Mouse (Mus musculus): ENCODE measurements around the gene Kcnh4. TPM values are rescaled to one million over a fixed set of nuclear protein-coding genes. Genes with fewer than 3 reads are reported as not detected.

The Kcnh4 gene
- total and polyA plus RNA-seq, 3 experiments = 0.28 to 0.45 (median 0.32) TPM

DNA sequence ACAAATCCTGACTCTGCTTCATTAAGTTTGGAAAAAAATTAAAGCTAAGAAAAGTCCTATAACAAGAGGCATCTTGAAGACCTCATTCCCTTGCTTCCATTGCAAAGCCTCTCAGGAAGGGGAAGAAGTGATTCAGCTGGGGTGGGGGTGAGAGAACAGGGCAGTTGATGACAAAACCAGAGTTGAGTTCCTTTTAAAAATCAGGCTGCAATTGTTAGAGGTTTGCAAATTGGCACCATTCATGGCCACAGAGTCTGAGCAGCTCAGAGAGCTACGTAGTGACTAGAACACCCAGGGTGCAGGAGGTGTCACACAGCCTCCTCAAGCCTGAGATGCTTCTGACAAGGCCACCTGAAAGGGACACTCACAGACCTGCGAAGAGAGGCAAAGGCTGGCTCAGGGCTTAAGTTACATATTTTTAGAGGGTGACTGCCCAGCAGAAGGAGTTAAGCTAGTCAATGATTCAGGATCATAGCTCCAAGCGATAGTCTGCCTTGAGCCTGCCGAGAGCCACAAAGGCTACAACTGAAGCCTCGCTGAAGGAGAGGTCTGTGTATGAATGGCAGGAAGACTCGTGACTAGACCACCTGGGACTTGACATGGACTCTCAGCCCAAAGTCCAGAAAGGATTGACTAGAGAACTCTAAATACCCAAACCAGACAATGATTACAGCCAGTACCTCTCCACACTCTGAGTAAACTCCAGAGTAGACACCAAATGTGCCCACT is 29.1 kb downstream of the Kcnh4 start:
- no peak for DNase-seq

DNA sequence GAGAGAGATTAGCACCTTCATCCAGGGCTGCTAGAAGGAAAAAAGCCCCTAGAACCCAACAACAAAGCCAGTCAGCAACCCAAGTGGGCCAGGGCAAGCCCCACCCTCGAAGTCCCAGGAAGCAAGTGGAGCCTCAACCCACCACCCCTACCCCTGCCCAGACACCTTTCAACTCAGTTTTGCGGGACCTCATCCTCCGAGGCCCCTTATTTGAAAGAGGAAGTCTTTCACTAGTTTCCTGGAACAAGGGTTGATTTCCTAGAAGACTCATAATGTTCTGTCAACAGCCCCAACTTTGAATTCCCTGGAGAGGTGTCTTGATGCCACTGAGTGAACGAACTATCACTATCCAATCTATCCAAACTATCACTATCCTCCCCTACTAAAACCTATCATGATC is 29.8 kb downstream of the Kcnh4 start:
- no peak for DNase-seq

DNA sequence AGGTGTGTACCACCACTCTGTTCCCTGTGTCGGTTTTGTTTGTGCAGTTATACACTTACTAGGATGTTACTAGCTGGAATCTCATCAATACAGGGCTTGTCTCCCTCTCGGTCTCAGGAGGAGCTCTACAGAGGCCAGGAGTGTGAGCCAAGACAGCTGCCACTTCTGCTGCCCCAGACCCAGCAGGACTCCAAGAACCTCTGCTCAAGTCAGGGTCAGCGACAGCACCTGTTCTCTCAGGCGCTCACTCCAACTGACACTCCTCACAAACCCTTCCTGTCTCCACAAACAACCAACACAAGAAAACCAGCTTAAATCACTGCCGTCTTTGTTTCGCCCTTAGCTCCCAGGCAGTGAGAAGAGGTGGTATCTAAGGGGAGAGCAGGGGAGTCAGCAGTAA is 31.1 kb downstream of the Kcnh4 start:
- no peak for DNase-seq

DNA sequence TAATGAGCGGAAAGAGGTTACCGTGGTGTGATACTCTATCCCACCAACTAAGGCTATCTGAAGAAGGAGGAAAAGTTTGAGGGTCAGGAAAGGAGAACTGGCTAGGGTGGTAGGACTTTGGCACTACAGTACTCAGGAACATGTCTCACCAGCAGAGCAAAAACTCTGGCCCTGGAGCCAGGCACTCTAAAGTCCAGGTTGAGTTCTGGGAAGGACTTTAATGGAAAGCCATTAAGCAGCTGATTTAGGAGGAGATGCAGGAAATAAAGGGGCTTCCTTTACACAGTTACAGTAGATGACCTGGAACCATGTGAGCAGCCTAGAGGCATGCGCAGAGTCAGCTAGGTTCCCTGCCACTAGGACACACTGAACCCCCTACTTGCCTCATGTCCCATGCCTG is 32.5 kb downstream of the Kcnh4 start:
- no peak for DNase-seq

DNA sequence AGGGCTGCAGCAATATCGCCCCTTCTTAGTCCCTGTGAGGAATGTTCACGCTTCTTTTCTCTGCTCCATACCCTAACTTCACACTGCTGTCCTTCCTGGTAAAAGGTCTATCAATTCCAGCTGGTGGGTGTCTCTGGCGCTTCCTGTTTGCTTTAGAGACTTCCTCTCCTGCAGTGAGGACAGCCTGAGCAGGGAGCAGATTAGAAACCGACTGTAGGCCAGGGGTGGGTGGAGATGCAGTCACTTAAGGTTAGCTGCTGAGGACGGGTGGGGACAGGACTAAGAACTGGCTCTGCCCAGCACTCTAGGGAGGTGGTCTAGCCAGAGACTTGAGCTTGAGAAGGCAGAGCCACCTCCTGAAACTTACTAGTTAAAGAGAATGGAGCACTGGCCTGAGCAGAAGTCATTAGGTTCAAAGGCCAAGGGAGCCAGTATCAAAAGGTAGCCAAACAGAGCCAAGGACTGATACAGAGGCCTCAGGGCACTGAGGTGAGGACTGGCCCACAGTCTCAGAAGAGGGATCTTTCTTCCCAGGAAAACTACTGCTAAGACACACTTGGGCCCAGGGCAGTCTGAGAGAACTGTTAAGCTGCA is 34.7 kb downstream of the Kcnh4 start:
- no peak for DNase-seq

DNA sequence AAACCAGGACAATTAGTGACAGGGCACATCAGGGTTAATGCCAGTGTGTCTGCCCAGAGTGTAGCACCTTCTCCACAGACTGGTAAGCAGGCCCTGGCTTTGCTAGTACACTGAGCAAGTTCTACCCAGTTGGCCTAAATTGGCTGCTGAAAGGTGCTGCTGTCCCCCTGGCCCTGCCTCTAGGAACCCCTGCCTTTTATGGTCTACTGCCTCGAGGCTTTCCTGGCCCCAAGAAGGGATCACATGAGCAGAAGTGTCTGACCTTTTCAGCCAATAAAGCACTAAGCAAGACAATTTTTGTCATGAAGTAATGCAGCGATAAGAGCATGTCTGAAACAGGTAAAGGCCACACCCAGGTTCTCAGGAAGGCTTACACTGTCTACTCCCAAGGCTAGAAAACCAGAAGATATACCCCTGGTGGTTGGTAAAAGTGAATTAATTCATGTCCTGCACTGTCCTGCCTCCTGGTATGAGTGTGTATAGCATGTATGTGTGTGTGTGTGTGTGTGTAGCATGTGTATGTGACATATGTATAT is 37.2 kb downstream of the Kcnh4 start:
- DNase-seq = no peak

DNA sequence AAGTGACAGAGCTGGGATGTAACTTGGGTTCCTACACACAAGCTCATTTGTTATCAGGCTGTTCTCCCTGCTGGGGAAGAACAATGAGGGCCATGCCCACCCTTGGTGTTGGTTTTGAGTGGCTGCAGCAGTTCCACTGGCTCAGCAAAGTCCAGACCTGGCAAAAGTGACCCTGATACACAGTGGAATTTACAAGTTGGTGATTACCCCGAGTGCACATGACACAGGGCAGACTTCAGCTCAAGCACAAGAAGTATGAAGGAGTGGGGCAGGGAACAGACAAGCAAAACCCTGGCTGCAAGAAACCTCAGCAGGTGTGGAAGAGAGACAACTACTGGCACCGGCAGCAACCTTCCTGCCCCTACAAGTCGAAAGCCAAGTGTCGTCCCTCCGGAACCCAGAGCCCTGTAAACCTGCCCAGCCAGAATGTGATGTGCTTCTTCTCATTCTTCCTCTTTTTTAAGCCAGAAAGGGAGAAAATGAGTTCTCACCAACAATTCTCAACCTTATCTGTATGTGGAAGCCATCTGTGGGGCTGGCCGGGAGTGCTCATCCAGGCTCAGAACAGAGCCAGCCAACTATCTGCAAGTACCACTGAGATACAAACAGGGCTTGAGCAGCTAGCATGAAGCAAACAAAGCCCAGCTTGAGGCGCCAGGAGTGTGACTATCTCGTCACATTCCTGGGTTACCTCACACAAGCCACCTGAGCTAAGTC is 37.8 kb downstream of the Kcnh4 start:
- no peak for DNase-seq

DNA sequence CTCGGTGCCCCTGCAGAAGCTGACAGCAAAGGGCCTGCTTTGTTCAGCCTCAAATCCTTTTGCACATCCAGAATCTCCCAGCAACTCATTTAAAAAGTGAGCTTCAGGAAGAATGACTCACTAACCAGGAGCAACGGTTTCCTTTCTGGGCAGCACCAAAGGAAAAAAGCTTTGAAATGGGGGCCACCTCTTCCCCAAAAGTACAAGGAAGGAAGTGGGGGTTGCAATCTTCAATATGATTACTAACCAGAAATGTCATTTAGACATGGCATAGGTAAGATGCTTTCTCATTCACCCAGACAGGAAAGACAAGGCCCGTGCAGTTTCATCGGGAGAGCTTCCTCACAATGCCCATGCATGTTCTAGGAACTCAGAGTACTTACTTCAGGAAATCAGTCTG is 38.5 kb downstream of the Kcnh4 start:
- DNase-seq = no peak

DNA sequence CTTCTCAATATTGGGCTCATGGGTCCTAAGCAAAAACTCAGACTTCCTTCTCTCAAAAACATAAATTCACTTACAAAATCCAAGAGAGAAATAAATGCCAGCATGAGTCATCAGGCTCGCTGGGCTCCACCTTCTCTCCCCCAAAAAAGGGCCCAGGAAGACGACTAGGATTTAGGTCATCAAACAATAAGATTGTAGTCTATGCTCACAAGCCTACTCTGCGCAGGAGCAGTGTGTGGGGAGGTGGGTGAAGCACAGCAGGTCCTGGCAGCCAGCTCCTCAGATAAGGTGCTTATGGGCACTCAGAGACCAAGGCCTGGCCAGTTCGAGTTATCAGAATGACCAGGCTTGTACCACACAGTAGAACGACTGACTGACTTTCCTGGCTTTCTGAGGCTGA is 39.4 kb downstream of the Kcnh4 start:
- peak; percentile 57 for DNase-seq

DNA sequence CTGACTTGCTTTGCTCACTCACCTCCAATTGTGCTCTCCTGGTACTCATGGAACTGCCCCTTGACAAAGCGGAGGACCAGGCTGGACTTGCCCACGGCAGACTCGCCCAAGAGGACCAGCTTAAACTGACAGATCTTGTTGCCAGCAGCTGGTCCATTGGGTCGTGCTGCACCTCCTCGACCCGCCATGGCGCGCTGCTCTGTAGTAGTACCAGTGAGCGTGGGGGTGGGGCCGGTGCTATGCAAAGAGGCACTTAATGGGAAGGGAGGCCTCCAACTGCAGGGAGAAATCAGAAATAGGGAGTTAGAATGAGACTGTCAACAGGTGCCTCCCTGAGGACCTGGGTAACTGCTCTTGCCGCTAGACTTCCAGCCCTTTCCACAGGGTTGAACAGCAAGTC is 39.8 kb downstream of the Kcnh4 start:
- no peak for DNase-seq

DNA sequence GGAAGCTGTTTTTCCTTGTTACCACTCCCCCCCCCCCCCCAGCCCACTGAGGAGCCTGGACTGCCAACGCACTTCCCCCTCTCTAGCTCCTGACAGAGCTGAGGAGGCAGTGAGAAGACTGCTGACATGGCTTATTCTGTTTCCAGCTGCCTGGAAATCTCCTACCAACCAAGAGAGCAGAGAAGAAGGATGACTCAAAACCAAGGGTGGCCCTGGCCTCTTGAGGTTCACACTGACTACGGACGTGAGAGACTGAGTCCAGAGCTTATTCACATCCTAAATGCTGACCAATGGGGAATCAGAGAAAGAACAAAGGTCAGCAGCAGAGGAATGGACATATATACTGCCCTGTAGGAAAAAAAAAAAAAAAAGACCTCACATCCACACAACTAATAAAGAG is 40.4 kb downstream of the Kcnh4 start:
- peak; percentile 57 for DNase-seq

DNA sequence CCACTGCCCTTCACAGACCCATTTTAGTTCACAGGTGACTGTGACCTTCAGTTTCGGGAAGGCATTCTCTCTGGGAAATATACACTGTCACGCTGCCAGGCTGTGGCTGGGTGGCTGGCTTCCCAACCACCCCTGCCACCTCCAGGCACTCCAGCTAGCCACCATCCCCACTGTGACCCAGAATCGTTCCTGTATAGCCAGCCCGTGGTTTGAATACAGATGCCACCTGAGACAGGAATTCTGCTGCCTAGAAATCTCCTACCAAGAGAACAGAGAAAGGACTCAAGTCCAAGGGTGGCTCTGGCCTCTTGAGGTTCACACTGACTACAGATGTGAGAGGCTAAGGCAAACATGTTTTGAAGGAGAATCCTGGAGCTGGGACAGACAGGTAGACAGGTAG is 40.9 kb downstream of the Kcnh4 start:
- no peak for DNase-seq

DNA sequence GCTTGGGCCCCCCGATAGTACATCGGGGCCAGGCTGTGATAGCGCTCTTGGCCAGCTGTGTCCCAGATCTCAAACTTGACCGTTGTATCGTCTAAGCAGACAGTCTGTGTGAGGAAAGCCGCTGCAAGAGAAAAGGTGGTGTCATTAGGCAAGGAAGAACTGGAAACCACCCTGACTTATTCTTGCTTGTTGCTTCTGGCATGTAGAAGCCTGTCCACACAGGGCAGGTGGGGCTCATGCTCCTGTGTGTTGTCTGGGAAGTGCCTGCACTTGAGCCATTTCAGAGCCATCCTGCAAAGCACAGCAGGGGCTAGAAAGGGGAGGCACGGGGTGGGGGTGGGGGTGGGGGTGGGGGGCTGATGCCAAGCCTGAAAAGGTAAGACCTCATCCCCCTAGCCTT is 41.3 kb downstream of the Kcnh4 start:
- no peak for DNase-seq

DNA sequence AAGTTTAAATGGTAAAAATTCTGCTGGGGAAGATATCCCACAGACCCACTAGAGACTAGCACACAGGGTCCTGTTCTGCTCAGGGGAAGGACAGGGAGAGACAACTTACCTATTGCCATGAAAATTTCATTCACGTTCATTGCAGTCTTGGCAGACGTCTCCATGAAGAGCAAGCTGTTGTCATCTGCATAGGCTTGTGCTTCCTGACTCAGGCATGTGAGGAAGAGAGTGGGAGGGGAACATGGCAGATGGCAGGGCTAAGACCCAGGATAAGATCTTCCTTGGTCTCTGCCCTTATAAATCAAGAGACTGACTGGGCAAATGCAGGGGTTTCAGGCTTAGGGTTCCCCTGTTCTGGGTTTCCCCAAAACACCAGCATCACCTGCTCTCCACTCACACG is 43.1 kb downstream of the Kcnh4 start:
- no peak for DNase-seq

DNA sequence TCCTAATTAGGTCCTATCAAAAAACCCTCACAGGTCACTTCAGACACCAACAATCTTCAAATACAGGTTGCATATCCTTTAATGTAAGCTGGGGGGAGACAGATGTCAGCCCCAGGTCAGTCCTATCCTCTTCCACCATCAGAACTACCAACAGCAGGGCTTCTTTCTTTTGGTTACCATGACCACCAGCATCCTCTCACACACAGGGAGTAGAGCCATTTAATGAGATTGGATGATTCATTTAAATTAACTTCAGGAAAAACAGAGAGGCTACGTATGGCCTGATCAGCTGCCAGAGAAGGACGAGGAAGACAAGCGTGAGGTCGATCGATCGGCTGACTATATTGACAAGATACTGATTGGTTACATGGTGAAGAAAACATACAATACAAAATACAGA is 44.8 kb downstream of the Kcnh4 start:
- DNase-seq = no peak

DNA sequence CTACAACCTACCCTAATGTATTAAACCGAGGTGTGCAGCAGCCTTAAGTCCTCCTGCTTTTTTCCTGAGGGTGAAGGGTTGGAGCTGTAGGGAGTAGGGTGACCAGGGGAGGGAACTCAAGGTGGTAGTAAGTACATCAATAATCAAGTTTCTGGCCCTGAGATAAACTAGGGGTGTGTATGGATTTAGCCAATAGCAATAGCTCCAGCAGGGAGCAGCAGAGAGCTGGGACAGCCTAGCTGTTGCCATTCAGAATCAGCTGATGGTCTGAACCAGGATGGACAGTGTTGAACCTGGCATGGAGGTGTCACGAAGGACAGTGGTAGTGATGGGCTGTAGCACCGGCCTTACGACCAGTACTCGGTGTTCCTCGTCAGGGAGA is 45.2 kb downstream of the Kcnh4 start:
- DNase-seq = peak; percentile 82

DNA sequence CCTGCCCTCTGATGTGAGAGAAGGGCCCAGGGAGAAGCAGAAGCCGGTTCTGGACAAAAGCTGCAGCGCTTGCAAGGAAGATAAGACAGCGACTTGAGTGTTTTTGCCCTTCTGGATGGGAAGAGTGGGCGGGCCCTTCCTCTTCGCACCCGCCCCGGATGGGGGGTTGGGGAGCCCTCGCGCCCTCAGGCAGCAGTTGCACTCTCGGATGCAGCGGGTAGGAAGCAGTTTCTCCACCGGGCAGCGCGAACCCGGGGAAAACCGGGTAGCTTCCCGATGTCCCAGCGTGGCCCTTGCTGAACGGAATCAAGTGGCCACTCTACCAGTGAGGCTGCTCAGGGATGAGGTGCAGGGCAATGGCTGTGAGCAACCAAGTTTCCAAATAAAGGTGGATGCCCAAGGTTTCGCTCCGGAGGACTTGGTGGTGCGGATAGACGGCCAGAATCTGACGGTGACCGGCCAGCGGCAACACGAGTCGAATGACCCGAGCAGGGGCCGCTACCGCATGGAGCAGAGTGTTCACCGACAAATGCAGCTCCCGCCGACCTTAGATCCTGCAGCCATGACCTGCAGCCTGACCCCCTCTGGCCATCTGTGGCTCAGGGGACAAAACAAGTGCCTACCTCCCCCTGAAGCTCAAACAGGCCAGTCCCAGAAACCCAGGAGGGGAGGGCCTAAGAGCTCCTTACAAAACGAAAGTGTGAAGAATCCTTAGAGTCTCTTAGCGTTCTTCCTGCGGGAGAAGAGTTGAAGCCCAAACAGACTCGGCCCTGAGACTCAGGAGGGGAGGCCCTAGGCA is 45.8 kb downstream of the Kcnh4 start, which contains the start of gene Hspb9:
Hspb9 (plus strand) TSS at position 116 of the 799 bp plus-strand sequence.
- DNase-seq = peak; percentile 87

DNA sequence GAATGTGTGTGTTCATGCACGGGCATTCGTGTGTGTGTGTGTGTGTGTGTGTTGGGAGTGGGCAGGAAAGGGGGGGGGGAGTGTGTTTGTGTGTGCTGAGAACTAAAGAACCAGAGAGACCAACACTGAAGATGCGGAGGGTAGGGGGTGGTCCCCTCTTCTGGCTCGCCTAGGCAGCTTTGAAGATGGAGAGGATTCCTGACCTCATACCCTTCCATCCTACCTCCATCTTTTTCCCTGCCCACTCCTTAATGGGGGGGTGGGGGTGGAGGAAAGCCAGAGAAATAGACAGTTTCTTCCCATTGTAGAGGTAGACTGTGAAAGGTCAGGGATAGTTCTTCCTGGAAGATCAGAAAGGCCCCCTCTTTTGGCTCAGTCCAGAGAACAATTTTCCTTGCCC is 46.6 kb downstream of the Kcnh4 start:
- no peak for DNase-seq

DNA sequence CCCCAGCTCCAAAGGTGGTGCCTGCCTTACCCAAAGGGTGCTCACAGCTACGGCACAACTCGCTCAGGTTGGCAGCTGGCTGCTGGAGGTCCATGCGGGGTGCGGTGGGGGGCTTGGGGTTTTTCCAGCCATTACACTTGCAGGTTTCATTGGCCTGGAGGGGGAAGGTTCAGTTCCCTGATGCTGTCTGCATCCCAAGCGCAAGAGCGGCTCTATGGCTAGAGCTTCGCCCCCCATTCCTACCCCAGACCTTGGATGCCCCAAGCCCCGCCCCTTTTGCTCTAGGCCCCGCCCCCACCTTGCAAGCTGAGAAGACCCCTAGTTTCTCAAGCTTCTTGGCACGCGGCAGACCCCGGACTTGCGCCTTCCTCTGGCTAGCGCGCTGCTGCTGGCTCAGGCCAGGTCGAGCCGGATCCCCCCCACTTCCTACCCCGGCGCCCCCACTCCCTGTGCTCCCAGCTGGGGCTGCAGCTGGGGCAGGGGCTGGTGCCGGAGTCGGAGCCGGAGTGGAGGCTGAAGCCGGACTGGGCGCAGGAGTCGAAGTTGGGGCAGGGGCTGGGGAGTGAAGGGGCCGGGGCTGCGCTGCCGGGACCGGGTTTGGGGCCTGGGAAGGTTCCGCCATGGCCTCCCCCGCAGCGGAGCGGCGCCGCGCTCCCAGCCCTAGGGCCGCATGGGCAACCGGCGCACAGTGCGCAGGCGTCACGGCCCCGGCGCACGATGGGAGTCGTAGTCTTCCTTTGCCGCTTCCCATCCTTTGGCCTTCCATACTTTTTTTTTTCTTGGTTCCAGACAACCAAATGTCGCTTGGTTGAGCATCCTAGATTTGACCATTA is 47.7 kb downstream of the Kcnh4 start, which contains the start of gene Kat2a:
Kat2a (minus strand) TSS at position 683 of the 833 bp plus-strand sequence.
- DNase-seq = peak; percentile 92

DNA sequence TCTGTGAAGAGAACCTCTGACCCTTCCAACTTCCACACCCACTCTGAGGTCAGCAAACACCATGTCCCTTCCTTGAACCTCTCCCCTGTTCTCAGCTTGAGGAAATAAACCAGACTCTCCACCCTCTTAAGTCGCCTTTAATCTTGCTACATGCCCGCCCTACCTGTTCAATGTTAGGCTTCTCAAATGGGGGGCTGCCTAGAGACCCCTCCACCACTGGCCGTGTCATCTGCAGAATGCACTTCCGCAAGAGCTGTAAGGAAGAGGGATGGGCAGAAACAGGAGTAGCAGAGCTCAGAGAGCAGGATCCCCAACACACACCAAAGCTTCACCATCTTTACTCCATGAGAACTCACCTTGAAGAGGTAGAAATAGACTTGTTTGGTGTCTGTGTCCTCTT is 48.8 kb downstream of the Kcnh4 start:
- DNase-seq = no peak

DNA sequence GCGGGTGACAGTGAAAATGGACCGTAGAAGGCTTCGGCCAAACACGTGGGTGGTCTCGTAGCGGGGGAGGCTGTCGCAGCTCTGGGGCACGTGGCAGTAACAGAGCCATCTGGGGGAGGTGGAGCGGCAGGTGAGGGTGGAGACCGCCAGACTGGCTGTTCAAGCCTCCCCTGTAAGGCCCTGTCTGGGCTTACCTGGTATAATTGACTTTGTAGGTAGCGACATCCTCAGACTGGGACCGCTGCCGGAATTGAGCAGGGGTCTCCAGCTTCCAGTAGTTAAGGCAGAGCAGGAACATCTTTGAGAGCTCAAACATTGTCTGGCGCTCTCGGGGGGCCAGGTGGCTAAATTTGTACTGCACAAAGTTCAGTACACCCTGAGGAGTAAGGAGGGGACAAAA is 49.2 kb downstream of the Kcnh4 start:
- DNase-seq = no peak
